Mouse (Mus musculus): Measurements from ENCODE around the gene Rc3h2.

DNA sequence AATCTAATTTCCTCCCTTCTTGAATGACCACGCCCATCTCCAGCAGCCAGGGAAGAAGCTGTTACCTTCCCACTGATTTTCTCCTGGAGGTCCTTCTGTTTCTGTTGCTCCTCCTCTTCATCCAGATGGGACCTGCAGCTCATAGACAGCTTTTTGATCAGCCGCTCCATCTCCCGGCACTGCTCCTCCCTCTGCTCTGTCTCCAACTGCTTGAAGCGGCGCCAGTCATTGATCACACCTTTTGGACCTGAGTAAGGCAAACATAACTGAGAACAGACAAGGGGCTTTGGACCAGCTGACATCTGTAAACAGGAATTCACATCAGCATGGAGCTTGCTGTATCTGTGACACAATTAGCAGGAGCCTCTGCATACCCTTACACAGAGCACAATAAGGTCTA, 67.1 kb downstream of the Rc3h2 start:
- no peak for TF ChIP-seq MAX (IDR thresholded peaks at IDR 0.05; ENCODE audit: low read length)
- TF ChIP-seq BHLHE40 (IDR thresholded peaks at IDR 0.05; ENCODE audit: low read depth, low read length): no peak
- no peak for TF ChIP-seq CTCF (conservative IDR thresholded peaks at IDR 0.05 in 1 of 2, IDR thresholded peaks at IDR 0.05 in 1 of 2; ENCODE audit: low read depth in 2 of 2, low read length in 2 of 2)
- no peak for TF ChIP-seq KAT2A (IDR thresholded peaks at IDR 0.05; ENCODE audit: insufficient replicate concordance, low read length)
- TF ChIP-seq TBP (conservative IDR thresholded peaks at IDR 0.05; ENCODE audit: low read depth, low read length): no peak

All from CH12.LX (cell line).